Mouse (Mus musculus): ENCODE measurements at regions not wholly inside any gene's neighbourhood (a gene's known extent, or its start where the extent isn't known, plus 50 kb on each side); places are given as distances from the start of the nearest gene placed in this dataset.

- peak in 1 of 2 experiments; percentile 6 for DNase-seq
Measured at GRCm38 (mm10) chrX:61046700-61047099, 138.7 kb downstream of the Cdr1 start.

- no peak for DNase-seq
Measured at GRCm38 (mm10) chrX:61043147-61043546, 142.2 kb downstream of the Cdr1 start.
